Mouse (Mus musculus) heart, postnatal 14 days (tissue): ENCODE results near the gene Stkld1. TPM values are rescaled to one million over a fixed set of nuclear protein-coding genes. Genes with fewer than 3 reads are reported as not detected.

ENCODE experiments used
- DNase-seq, 2 experiments: peaks; one replicate each; pipeline ENCODE4 v3.0.0; 2021 to 2022
- intact Hi-C: fragments of 180-260 bp; cut with DNase I; formaldehyde crosslinking; loops from one replicate; pipeline ENCODE4 v1.15.1; 2025
- total RNA-seq, 2 experiments: library from RNA; stranded (reverse); gene quantifications; 2 replicates each; pipeline ENCODE4 v1.2.3; 2021

Stkld1 gene
- total RNA-seq, 2 experiments from 2014 or later, result 0.29 TPM; not detected in 1

- intact Hi-C loops, result no loop called here
- DNase-seq, result no peak
Observed at GRCm38 (mm10) chr2:26913416-26914147, 20.3 kb upstream of the Stkld1 start.

- DNase-seq, result no peak
- intact Hi-C loops, result no loop called here
Observed at GRCm38 (mm10) chr2:26914148-26914941, 19.5 kb upstream of the Stkld1 start.

- peak; percentile 69 to 81 for DNase-seq
- intact Hi-C loops, result loop anchor here (2.0 kb wide), 1 partner anchor 17 kb away; the partner anchor contains the start of gene Surf4
Observed at GRCm38 (mm10) chr2:26915927-26916728, 17.7 kb upstream of the Stkld1 start, which contains the start of the genes Surf2 and Surf1. Gene Surf2 (plus strand): TSS chr2:26916367. Gene Surf1 (minus strand): TSS chr2:26916530.

GRCm38 (mm10) chr2:26916738-26917137 lies 17.1 kb upstream of the Stkld1 start:
- DNase-seq, result no peak
- intact Hi-C loops, result loop anchor here (2.0 kb wide), 1 partner anchor 16 kb away; the partner anchor contains the start of gene Surf4

GRCm38 (mm10) chr2:26919684-26920083 lies 14.2 kb upstream of the Stkld1 start:
- DNase-seq, result no peak
- intact Hi-C loops, result no loop called here

GRCm38 (mm10) chr2:26920190-26920855 lies 13.5 kb upstream of the Stkld1 start:
- intact Hi-C loops, result no loop called here
- DNase-seq, result no peak

- intact Hi-C loops, result no loop called here
- DNase-seq, result peak in 1 of 2 experiments; percentile 35
Observed at GRCm38 (mm10) chr2:26921784-26922183, 12.1 kb upstream of the Stkld1 start.

- intact Hi-C loops, result no loop called here
- DNase-seq, result no peak
Observed at GRCm38 (mm10) chr2:26927745-26928476, 5.9 kb upstream of the Stkld1 start.

- intact Hi-C loops, result loop anchor here (1.0 to 10.0 kb wide), 2 partner anchors 108 to 304 kb away; no protein-coding TSS in a partner anchor
- DNase-seq, result peak; percentile 41 to 70
Observed at GRCm38 (mm10) chr2:26930390-26930789, 3.5 kb upstream of the Stkld1 start.

GRCm38 (mm10) chr2:26932473-26933303 lies 1.2 kb upstream of the Stkld1 start:
- intact Hi-C loops, result loop anchor here (1.0 to 10.0 kb wide), 3 partner anchors 16 to 302 kb away; partner anchors contain the start of genes Surf1 and Surf2
- DNase-seq, result peak in 1 of 2 experiments; percentile 48

GRCm38 (mm10) chr2:26935286-26935685 lies 1.4 kb downstream of the Stkld1 start:
- no peak for DNase-seq
- intact Hi-C loops, result loop anchor here (10.0 kb wide), 1 partner anchor 300 kb away; no protein-coding TSS in a partner anchor

- DNase-seq, result no peak
- intact Hi-C loops, result loop anchor here (10.0 kb wide), 1 partner anchor 298 kb away; no protein-coding TSS in a partner anchor
Observed at GRCm38 (mm10) chr2:26936425-26936824, 2.6 kb downstream of the Stkld1 start.

GRCm38 (mm10) chr2:26941539-26941938 lies 7.7 kb downstream of the Stkld1 start:
- no peak for DNase-seq
- intact Hi-C loops, result no loop called here

- DNase-seq, result no peak
- intact Hi-C loops, result no loop called here
Observed at GRCm38 (mm10) chr2:26943253-26943652, 9.4 kb downstream of the Stkld1 start.

- no peak for DNase-seq
- intact Hi-C loops, result no loop called here
Observed at GRCm38 (mm10) chr2:26950411-26950810, 16.6 kb downstream of the Stkld1 start.

GRCm38 (mm10) chr2:26951346-26951905 lies 17.6 kb downstream of the Stkld1 start:
- DNase-seq, result no peak
- intact Hi-C loops, result no loop called here

GRCm38 (mm10) chr2:26952193-26952592 lies 18.3 kb downstream of the Stkld1 start:
- no peak for DNase-seq
- intact Hi-C loops, result no loop called here

GRCm38 (mm10) chr2:26952866-26953265 lies 19.0 kb downstream of the Stkld1 start:
- no peak for DNase-seq
- intact Hi-C loops, result no loop called here
